Mouse (Mus musculus) T-helper 2 cell (primary cell): Measurements from ENCODE around the gene Abca6.

ENCODE experiments used
- in situ Hi-C: fragments of 300-600 bp; cut with MboI, MseI; formaldehyde crosslinking; loops from one replicate; pipeline ENCODE4 v1.15.1; 2025; ENCODE audit warnings: high pct_unique_total_duplicates

Gene Abca6

GRCm38 (mm10) chr11:110196561-110197306 is 54.8 kb downstream of the Abca6 start:
- in situ Hi-C loops: no loop called here

- in situ Hi-C loops: no loop called here
Measured at GRCm38 (mm10) chr11:110195310-110195709, 56.3 kb downstream of the Abca6 start.

GRCm38 (mm10) chr11:110171212-110171611 is 80.4 kb downstream of the Abca6 start:
- in situ Hi-C loops: no loop called here

- in situ Hi-C loops: no loop called here
Measured at GRCm38 (mm10) chr11:110167459-110168251, 83.9 kb downstream of the Abca6 start, which contains the start of gene Abca9. TSS of gene Abca9 (minus strand) at chr11:110168196.

- in situ Hi-C loops: no loop called here
Measured at GRCm38 (mm10) chr11:110165822-110166221, 85.8 kb downstream of the Abca6 start.

- in situ Hi-C loops: no loop called here
Measured at GRCm38 (mm10) chr11:110165409-110165808, 86.2 kb downstream of the Abca6 start.

GRCm38 (mm10) chr11:110157059-110157458 is 94.5 kb downstream of the Abca6 start:
- in situ Hi-C loops: no loop called here

GRCm38 (mm10) chr11:110155985-110156384 is 95.6 kb downstream of the Abca6 start:
- in situ Hi-C loops: no loop called here

- in situ Hi-C loops: loop anchor here (10.0 kb wide), 1 partner anchor 1083 kb away; no protein-coding TSS in a partner anchor
Measured at GRCm38 (mm10) chr11:110147640-110148039, 103.9 kb downstream of the Abca6 start.

GRCm38 (mm10) chr11:110145421-110145820 is 106.2 kb downstream of the Abca6 start:
- in situ Hi-C loops: loop anchor here (10.0 kb wide), 1 partner anchor 1081 kb away; no protein-coding TSS in a partner anchor

- in situ Hi-C loops: no loop called here
Measured at GRCm38 (mm10) chr11:110130760-110131159, 120.8 kb downstream of the Abca6 start.
